Mouse (Mus musculus): Measurements from ENCODE around the gene Hmg20b.
A peak's percentile ranks its signal among the peaks of the same experiment; 100 is the strongest.

DNA sequence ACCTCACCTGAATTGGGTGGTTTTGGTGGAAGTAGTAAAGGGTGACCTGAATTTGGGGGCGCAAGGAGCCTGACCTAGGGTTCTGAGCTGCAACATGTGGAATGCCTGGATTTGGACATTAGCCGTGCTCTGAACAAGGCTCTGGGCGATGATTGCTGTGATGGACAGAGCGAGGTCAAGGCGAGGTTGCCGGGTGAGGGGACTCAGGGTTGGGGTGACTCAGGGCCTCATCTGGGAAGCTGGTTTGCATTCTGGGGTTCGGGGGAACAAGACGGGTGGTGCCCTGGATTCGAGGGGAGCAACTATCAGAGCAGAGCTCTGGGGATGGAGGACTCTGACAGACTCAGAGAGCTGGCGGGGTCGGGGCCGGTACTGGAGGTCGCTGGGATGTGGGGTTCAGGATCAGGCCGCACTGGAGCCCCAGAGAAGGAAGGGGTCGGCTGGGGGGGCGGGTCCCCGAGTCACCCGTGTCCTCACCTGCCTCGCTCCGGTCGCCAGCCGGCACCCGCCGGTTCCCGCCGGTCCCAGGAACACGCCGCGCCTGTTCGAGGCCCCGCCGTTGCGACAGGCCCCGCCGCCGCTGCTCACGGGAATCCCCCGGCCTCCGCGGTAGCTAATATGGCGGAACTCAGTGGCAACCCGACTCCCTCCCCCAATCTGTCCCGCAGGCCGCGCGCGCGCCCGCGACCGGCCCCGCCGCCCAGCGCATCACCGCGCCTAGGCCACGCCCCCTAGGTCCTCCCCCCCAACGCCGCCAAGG is 27.7 kb upstream of the Hmg20b start, which contains the start of gene Fzr1:
- peak; percentile 64 for TF ChIP-seq POLR2A (IDR thresholded peaks at IDR 0.05; ENCODE audit: low read depth, low read length)
- no peak for TF ChIP-seq CTCF (conservative IDR thresholded peaks at IDR 0.05 in 1 of 2, IDR thresholded peaks at IDR 0.05 in 1 of 2; ENCODE audit: low read depth in 2 of 2, low read length in 2 of 2)
- no peak for TF ChIP-seq JUN (IDR thresholded peaks at IDR 0.05; ENCODE audit: insufficient read depth, low read depth, low read length)
- TF ChIP-seq NRF1 (IDR thresholded peaks at IDR 0.05; ENCODE audit: low read depth, low read length): no peak
- TF ChIP-seq E2F4 (IDR thresholded peaks at IDR 0.05; ENCODE audit: insufficient replicate concordance, low read depth, low read length): no peak
- TF ChIP-seq MXI1 (IDR thresholded peaks at IDR 0.05; ENCODE audit: low read depth, low read length): no peak
- no peak for TF ChIP-seq EP300 (IDR thresholded peaks at IDR 0.05; ENCODE audit: low read length)
- TF ChIP-seq TBP (conservative IDR thresholded peaks at IDR 0.05; ENCODE audit: low read depth, low read length): no peak
- TF ChIP-seq ELF1 (IDR thresholded peaks at IDR 0.05; ENCODE audit: low read depth, low read length): no peak
- no peak for TF ChIP-seq USF2 (conservative IDR thresholded peaks at IDR 0.05; ENCODE audit: low read depth, low read length)
- no peak for TF ChIP-seq PAX5 (IDR thresholded peaks at IDR 0.05; ENCODE audit: low read length)
- TF ChIP-seq MAX (IDR thresholded peaks at IDR 0.05; ENCODE audit: low read length): no peak
- TF ChIP-seq MYC (IDR thresholded peaks at IDR 0.05; ENCODE audit: low read depth, low read length): no peak
